Mouse (Mus musculus): Measurements from ENCODE around the gene Kif1bp. TPM values are rescaled to one million over a fixed set of nuclear protein-coding genes. Genes with fewer than 3 reads are reported as not detected.
"Not testable (repeated sequence)": the region's sequence is repeated elsewhere in the genome, so short reads cannot be mapped to it uniquely, and the experiment has no call there.

Kif1bp gene
- polyA plus RNA-seq, 1 experiment from 2014 or later = 32.9 TPM

DNA sequence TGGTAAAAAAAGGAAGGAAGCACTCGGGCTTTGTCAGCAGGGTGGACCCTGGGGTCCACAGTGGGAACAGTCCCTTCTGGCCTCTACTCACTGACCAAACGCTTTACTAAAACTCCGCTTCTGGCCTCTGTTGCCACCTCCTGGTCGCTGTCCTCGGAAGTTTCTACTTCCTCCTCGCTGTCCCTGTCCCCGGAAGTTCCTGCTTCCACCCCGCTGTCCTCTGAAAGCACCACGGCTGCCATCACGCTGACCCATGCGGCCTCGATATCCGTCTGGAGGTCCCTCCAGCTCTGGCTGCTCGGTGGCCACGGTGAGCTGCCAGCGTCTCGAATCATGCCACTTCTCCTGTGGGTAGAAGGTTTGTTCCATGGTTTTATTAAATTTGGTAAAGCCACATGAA, 4.0 kb upstream of the Kif1bp start:
- WGBS (ENCODE audit: missing documents) = 88% methylated on average over 17 of the region's 17 CpGs
- H3K36me3 ChIP-seq (ENCODE audit: inconsistent target) = peaks cover 62% of the 10 kb centered on the region
- no peak overlapping the region for H3K4me3 ChIP-seq (ENCODE audit: inconsistent target)

DNA sequence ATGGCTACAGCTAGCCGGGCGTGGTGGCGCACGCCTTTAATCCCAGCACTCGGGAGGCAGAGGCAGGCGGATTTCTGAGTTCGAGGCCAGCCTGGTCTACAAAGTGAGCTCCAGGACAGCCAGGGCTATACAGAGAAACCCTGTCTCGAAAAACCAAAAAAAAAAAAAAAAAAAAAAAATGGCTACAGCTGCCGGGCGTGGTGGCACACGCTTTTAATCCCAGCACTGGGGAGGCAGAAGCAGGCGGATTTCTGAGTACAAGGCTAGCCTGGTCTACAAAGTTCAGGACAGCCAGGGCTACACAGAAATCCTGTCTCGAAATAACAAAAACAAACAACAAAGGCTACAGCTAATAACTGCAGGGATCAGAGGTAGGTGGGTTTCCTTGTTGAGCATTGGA, 872 bp upstream of the Kif1bp start:
- not testable (repeated sequence) for H3K4me3 ChIP-seq (ENCODE audit: inconsistent target); H3K27ac ChIP-seq
- WGBS (ENCODE audit: missing documents) = 94% methylated on average over 6 of the region's 13 CpGs
- H3K79me2 ChIP-seq (ENCODE audit: inconsistent target) = peaks cover 31% of the 10 kb centered on the region
- peaks cover 41% of the 10 kb centered on the region for H3K36me3 ChIP-seq (ENCODE audit: inconsistent target)

More for the DNA sequence above, 4.0 kb upstream of the Kif1bp start:
- H3K27ac ChIP-seq = no peak overlapping the region
- peaks cover 6% of the 10 kb centered on the region for H3K79me2 ChIP-seq (ENCODE audit: inconsistent target)

DNA sequence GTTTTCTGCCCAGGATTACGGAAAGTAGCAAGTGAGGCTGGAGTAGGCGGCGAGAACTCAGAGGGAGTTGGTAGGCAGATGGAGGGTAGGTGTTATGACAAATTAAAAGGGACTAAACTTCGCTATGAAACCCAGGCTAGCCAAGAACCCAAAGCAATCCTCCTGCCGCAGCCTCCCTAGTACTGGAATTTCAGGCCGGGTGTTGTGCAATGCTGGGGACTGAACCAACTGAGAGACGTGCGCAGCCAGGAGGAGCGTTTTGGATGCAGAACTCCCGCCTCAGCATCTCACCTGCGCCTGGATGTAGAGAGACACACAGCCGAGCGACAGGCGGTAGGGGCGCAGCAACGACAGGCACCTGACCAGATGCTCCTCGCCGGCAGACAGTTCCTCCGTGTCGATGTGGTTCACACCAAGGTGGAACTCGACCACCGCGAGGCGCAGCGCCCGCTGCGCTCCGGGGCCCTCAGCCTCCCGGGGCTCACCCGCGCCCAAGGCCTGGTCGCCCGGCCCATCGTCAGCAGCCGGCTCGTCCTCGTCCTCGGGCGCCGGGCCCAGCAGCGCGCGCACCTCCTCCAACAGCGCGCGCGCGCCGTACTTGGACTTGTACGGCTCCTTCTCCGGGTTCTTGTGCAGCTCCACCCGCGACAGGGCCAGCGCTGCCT, 452 bp downstream of the Kif1bp start:
- 3% methylated on average over 54 of the region's 54 CpGs for WGBS (ENCODE audit: missing documents)
- H3K27ac ChIP-seq = no peak overlapping the region
- peaks cover 31% of the 10 kb centered on the region for H3K79me2 ChIP-seq (ENCODE audit: inconsistent target)
- peaks cover 33% of the 10 kb centered on the region for H3K36me3 ChIP-seq (ENCODE audit: inconsistent target)
- peak overlapping the region; percentile 75 for H3K4me3 ChIP-seq (ENCODE audit: inconsistent target)

DNA sequence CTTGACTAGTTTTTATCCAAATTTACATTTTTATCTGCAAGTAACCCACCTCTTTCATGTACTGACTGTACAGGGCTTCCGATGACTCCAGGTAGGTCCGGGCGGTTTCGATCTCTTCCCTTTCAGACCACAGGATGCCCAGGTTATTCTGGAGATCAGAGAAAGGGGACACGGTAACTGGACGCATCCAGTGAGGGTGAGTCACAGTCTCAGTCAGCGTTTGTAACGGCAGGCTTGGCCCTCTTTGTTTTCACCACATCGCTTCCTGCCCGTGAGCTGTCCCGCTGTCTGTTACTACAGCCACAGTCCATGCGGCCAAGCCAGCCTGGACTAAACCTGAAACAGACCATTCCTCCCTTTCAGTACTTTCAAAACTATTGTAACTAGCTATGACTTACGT, 3.3 kb downstream of the Kif1bp start:
- 88% methylated on average over 13 of the region's 13 CpGs for WGBS (ENCODE audit: missing documents)
- Histone ChIP-seq H3K36me3 (ENCODE audit: inconsistent target) (peaks cover 16% of the 10 kb centered on the region), H3K79me2 (ENCODE audit: inconsistent target) (peaks cover 31% of the 10 kb centered on the region), H3K27ac (no peak overlapping the region), H3K4me3 (ENCODE audit: inconsistent target) (no peak overlapping the region)

DNA sequence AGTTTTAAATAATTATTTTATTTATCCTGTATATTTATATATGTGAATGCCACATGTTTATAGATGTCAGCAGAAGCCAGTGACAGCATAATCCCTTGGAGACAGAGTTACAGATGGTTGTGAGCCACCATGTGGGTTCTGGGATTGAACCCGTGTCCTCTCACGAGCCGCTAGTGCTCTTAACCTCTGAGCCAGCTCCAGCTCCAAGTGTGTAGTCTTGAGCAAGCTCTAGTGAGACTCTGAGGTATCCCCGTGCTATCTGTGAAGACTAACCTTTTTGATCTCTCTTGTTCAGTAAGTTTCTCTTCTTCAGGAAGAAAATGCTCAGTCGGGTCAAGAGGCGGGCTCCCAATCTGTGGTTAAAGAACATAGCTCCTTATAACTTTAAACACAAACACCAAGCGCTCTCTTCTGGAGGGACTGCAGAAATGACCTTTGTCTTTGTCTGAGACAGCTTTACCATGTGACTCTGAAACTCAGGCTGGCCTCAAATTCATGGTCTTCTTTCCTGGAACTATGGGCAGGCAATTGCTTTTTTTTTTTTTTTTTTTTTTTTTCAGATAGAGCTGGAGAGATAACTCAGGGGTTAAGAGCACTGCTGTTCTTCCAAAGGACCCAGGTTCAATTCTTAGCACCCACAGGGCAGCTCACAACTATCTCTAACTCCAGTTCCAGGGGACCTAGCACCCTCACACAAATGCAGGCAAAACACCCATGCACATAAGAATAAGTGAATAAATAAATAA, 8.0 kb downstream of the Kif1bp start:
- 69% methylated on average over 7 of the region's 7 CpGs for WGBS (ENCODE audit: missing documents)
- Histone ChIP-seq H3K36me3 (ENCODE audit: inconsistent target) (peaks cover 59% of the 10 kb centered on the region), H3K4me3 (ENCODE audit: inconsistent target) (no peak overlapping the region), H3K27ac (no peak overlapping the region), H3K79me2 (ENCODE audit: inconsistent target) (peaks cover 4% of the 10 kb centered on the region; the same call in 1 of the 2 replicates)

DNA sequence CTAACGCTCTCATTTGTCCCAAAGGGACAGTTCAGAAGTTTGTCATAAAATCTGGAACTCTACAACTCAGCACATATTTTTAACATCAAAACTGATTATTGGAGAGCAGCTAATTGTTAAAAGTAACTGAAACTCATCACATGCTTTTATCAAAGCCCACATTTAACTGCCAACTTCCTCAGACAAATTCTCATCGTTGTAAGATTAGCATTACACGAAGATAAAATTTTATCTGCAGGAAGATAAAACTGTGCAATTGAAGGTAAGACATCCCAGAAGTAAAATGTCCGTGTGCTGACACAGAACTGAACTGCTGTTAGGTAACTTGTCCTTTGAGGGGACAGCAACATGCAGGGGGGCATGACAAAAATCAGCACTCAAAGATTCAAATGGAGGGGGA, 9.4 kb downstream of the Kif1bp start:
- WGBS (ENCODE audit: missing documents) = 83% methylated on average over 4 of the region's 4 CpGs
- peaks cover 59% of the 10 kb centered on the region for H3K36me3 ChIP-seq (ENCODE audit: inconsistent target)
- H3K4me3 ChIP-seq (ENCODE audit: inconsistent target) = no peak overlapping the region
- no peak overlapping the region for H3K27ac ChIP-seq
- no peaks in the 10 kb centered on the region for H3K79me2 ChIP-seq (ENCODE audit: inconsistent target)

DNA sequence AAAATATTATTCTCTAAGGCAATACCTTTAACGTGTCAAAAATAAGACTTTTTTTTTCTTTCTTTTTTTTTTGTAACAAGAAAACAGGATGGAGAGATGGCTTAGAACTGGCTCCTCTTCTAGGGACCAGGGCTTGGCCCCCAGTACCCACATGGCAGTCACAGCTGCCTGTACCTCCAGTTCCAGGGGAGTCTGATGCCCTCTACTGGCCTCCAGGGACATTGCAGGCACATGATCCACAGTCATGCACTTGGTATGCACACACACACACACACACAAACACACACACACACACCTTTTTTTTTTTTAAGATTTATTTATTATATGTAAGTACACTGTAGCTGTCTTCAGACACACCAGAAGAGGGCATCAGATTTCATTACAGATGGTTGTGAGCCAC, 20.5 kb downstream of the Kif1bp start:
- no peaks in the 10 kb centered on the region for H3K79me2 ChIP-seq (ENCODE audit: inconsistent target)

DNA sequence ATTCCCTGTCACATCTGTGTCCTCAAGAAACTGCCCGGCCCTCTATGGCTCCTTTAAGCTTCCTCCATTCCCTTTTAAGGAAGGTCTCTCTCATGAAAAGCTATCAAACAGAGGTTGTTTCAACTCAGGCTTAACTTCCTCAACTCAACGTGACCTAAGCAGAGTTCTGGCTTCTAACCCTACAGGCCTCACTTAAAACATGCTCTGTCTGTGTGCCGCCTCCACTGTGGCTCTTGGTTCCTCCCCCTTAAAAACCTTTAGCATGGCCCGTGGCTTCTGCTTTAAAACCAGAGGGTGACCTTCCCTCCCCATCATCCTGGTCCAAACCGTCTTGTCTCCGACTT, 21.7 kb downstream of the Kif1bp start:
- Histone ChIP-seq H3K27ac (peak overlapping the region; percentile 50), H3K79me2 (ENCODE audit: inconsistent target) (no peaks in the 10 kb centered on the region), H3K4me3 (ENCODE audit: inconsistent target) (no peak overlapping the region), H3K36me3 (ENCODE audit: inconsistent target) (peaks cover 26% of the 10 kb centered on the region; the same call in 1 of the 2 replicates)
- 19% methylated on average over 6 of the region's 6 CpGs for WGBS (ENCODE audit: missing documents)

More for the DNA sequence above, 20.5 kb downstream of the Kif1bp start:
- no peak overlapping the region for H3K27ac ChIP-seq
- H3K36me3 ChIP-seq (ENCODE audit: inconsistent target) = peaks cover 38% of the 10 kb centered on the region; the same call in 1 of the 2 replicates
- no peak overlapping the region for H3K4me3 ChIP-seq (ENCODE audit: inconsistent target)
- WGBS (ENCODE audit: missing documents) = 88% methylated on average over 1 of the region's 1 CpGs

DNA sequence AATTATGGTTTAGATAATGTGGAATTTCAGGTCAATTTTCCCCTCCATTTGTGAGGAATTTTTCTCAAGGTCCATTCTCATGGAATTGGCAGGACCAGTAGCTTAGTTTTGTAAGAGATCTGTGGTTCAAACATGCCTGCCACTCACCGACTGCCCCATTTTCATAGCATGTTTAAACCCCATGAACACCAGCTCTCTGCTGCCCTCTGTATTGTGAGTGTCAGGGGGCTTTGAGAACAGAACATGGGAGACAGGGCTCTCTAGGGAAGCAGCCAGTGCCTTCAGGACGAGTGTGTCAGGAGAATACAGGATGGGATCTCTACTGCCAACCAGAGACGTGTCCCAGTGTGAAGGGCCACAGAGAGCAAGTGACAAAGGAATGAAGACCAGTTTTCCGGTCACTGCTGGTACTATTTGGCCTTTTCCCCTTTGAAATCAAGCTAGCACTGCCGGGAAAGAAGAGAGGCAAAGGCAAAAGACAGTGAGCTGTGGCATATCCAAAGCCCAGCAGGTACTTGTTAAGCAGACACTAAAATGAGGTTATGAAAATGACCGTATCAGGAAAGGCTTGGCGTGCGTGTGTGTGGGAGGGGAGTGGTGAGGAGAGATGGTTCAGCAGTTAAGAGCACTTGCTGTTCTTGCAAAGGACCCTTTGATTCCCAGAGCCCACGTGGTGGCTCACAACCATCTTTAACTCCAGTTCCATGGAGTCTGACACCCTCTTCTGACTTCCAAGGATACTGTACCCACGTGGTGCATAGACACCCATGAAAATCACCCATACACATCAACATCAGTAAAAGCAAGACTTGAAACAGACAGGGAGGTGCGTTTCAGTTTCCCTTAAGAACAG, 22.3 kb downstream of the Kif1bp start:
- H3K4me3 ChIP-seq (ENCODE audit: inconsistent target) = no peak overlapping the region
- no peaks in the 10 kb centered on the region for H3K79me2 ChIP-seq (ENCODE audit: inconsistent target)
- H3K36me3 ChIP-seq (ENCODE audit: inconsistent target) = peaks cover 22% of the 10 kb centered on the region; the same call in 1 of the 2 replicates
- peak overlapping the region; percentile 50 for H3K27ac ChIP-seq
- WGBS (ENCODE audit: missing documents) = 40% methylated on average over 10 of the region's 11 CpGs

DNA sequence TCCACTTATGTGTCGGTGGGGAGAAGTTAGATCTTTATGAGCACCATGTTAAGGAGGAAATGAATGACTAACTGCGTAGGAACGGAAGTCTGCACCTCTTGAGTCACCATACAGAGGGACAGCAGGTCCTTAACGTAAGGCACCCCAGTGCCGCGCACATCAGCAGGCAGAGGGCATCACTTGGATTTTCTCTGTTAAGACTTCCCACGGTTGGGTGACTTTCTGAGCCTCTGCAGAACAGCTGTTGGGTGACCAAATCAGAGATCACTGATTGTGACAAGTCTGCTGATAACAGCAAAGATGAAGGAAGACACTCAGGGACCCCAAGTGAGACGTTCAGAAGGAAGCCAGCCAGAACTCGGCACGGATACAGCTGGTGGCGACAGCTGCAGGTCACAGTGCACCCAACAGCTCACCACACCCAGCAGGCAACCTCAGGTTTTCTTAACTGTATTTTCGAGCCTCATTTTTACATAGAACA, 24.6 kb downstream of the Kif1bp start:
- WGBS (ENCODE audit: missing documents) = 8% methylated on average over 12 of the region's 12 CpGs
- Histone ChIP-seq H3K27ac (peak overlapping the region; percentile 57), H3K4me3 (ENCODE audit: inconsistent target) (no peak overlapping the region), H3K36me3 (ENCODE audit: inconsistent target) (no peaks in the 10 kb centered on the region; the same call in 1 of the 2 replicates), H3K79me2 (ENCODE audit: inconsistent target) (no peaks in the 10 kb centered on the region)

DNA sequence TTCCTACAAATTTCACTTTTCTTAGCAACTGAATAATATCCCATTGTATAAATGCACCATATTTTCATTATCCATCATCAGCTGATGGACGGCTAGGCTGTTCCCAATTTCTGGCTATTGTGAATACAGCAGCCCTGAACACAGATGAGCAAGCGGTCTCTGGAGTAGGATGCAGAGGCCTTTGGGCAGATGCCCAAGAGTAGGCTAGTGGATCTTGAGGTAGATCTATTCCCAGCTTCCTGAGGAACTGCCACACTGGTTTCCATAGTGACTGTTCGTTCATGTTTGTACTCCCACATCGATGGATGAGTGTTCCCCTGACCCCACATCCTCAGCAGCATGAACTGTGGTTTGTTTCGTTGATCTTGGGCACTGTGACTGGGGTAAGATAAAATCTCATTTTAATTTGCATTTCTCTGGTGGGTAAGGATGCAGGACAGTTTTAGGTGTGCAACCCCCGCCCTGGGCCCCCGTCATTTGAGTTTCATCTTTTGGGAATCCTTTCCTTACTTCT, 27.4 kb downstream of the Kif1bp start:
- H3K36me3 ChIP-seq (ENCODE audit: inconsistent target) = no peaks in the 10 kb centered on the region
- H3K27ac ChIP-seq = no peak overlapping the region
- WGBS (ENCODE audit: missing documents) = 70% methylated on average over 7 of the region's 7 CpGs
- no peaks in the 10 kb centered on the region for H3K79me2 ChIP-seq (ENCODE audit: inconsistent target)
- no peak overlapping the region for H3K4me3 ChIP-seq (ENCODE audit: inconsistent target)

DNA sequence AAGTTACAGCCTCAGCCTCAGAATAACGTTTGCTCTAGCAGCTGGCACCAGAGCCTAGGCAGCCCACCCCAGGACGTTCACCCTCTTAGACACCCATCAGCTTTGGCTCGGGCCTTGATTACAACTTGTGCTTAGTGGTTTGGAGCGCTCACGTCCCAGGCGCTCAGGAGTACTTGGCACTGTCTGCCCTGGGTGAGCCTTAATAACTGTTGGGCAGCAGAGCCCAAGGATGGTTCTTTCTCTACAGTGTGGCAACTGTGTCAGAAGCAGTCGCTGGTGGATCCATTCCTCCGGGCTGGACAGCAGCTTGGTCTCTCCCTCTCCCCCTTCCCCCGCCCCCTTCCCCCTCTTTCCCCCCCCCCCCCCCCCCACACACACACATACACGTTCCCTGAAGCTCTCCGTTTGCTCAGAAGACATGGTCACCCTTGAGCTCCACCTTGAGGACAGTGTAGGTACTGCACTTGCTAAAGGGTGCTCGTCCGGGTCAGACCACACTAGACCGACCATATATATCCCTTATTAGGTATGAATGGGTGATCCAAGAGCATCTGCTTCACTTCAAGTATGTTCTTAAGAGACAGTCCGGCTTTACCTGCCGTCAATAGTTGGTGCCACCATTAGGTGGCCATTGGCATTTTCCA, 28.6 kb downstream of the Kif1bp start:
- 11% methylated on average over 12 of the region's 16 CpGs for WGBS (ENCODE audit: missing documents)
- no peaks in the 10 kb centered on the region for H3K79me2 ChIP-seq (ENCODE audit: inconsistent target)
- H3K27ac ChIP-seq = no peak overlapping the region
- H3K4me3 ChIP-seq (ENCODE audit: inconsistent target) = no peak overlapping the region
- H3K36me3 ChIP-seq (ENCODE audit: inconsistent target) = no peaks in the 10 kb centered on the region

DNA sequence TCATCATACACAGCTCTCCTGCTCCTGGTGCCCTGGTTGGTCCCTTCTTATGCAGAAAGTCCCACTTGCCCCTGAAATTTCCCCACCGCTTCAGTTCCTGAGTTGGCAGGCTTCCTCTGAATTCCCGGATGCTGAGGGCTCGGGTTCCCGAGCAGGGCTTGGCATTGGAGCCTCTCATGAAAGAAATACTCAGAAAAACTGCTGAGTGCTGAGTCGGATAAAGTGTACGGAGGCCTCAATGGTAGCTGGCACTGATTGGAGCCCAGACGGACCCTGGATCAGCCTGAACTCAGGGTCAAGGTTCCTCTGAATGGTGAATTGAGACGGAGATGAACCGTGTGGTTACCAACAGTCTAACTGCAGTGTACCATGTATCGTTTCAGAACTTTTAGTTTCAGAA, 31.8 kb downstream of the Kif1bp start:
- Histone ChIP-seq H3K27ac (no peak overlapping the region), H3K79me2 (ENCODE audit: inconsistent target) (no peaks in the 10 kb centered on the region), H3K36me3 (ENCODE audit: inconsistent target) (no peaks in the 10 kb centered on the region), H3K4me3 (ENCODE audit: inconsistent target) (no peak overlapping the region)
- 71% methylated on average over 10 of the region's 10 CpGs for WGBS (ENCODE audit: missing documents)

DNA sequence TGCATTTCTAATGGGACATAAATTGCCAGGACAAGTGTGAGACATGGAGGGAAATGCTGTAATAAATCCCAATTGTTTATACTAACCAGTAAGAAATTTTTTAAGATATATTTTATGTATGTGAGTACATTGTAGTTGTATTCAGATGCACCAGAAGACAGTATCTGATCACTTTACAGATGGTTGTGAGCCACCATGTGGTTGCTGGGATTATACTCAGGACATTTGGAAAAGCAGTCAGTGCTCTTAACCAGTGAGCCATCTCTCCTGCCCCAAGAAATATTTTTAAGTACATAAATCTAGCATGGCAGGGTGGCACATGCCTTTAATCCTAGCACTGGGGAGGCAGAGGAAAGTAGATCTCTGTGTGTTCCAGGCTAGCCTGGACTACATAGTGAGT, 32.5 kb downstream of the Kif1bp start:
- Histone ChIP-seq H3K79me2 (ENCODE audit: inconsistent target) (no peaks in the 10 kb centered on the region), H3K4me3 (ENCODE audit: inconsistent target) (no peak overlapping the region), H3K36me3 (ENCODE audit: inconsistent target) (no peaks in the 10 kb centered on the region), H3K27ac (no peak overlapping the region)
